Mouse (Mus musculus) CH12.LX (cell line): ENCODE data around the gene Pou3f3. TPM values are rescaled to one million over a fixed set of nuclear protein-coding genes. Genes with fewer than 3 reads are reported as not detected.

ENCODE experiments used
- DNase-seq: peaks from one replicate; pipeline ENCODE4 v3.0.0-alpha.2; 2013; ENCODE audit errors: extremely low read depth
- H3K27ac ChIP-seq: 2 replicates; pipeline ENCODE4 v1.5.1; 2012; ENCODE audit warnings: low read depth, mild to moderate bottlenecking, control low read depth, moderate library complexity; ENCODE audit not compliant: insufficient read depth
- H3K27me3 ChIP-seq: replicated peaks from 2 replicates; pipeline ENCODE3; 2012; ENCODE audit warnings: inconsistent platforms
- H3K36me3 ChIP-seq, 2 experiments: replicated peaks in 1 of 2; 2 replicates each; pipeline versions ENCODE3 to v1.6.1; 2012; ENCODE audit warnings: inconsistent platforms in 1 of 2, low read length in 1 of 2, mild to moderate bottlenecking in 1 of 2, mixed read lengths in 1 of 2, moderate library complexity in 1 of 2; ENCODE audit not compliant: control insufficient read depth in 1 of 2, insufficient read depth in 1 of 2
- H3K4me1 ChIP-seq, 2 experiments: 2 replicates each; pipeline ENCODE4 v1.6.1; 2012; ENCODE audit warnings: inconsistent platforms in 1 of 2, moderate library complexity in 1 of 2; ENCODE audit not compliant: insufficient read depth in 2 of 2, control insufficient read depth in 1 of 2
- H3K4me2 ChIP-seq: 2 replicates; pipeline ENCODE4 v1.6.1; 2012; ENCODE audit warnings: low read depth, mild to moderate bottlenecking, control low read depth; ENCODE audit not compliant: poor library complexity, insufficient read depth, severe bottlenecking
- H3K4me3 ChIP-seq, 3 experiments: fragments of 150-350 bp in 1 of 3; sonication (generic) in 1 of 3; replicated peaks in 1 of 3; 2 replicates each; pipeline versions ENCODE3 to v1.5.1; 2011 to 2012; ENCODE audit warnings: low read depth in 2 of 3, low read length in 2 of 3, mild to moderate bottlenecking in 2 of 3, moderate library complexity in 2 of 3, control low read depth in 1 of 3, improper control_type of control experiment in 1 of 3, inconsistent platforms in 1 of 3, mixed read lengths in 1 of 3; ENCODE audit not compliant: poor library complexity in 1 of 3
- H3K79me2 ChIP-seq: replicated peaks from 2 replicates; pipeline ENCODE4 v1.6.1; 2012; ENCODE audit warnings: mild to moderate bottlenecking, moderate library complexity; ENCODE audit not compliant: control insufficient read depth, poor library complexity, insufficient read depth, severe bottlenecking; ENCODE audit errors: extremely low read depth
- H3K9ac ChIP-seq: 2 replicates; pipeline ENCODE4 v1.6.1; 2012; ENCODE audit warnings: low read depth, mild to moderate bottlenecking, control low read depth, moderate library complexity; ENCODE audit not compliant: insufficient read depth
- H3K9me3 ChIP-seq: replicated peaks from 2 replicates; pipeline ENCODE3; 2012; ENCODE audit warnings: low read length, inconsistent platforms, mixed read lengths
- CHD1 ChIP-seq: IDR thresholded peaks from 2 replicates; pipeline ENCODE4 v1.6.1; 2012; ENCODE audit warnings: low read depth, low read length, improper control_type of control experiment, inconsistent platforms
- CHD2 ChIP-seq: IDR thresholded peaks from 2 replicates; pipeline ENCODE4 v1.6.1; 2011; ENCODE audit warnings: low read length, improper control_type of control experiment
- CTCF ChIP-seq, 2 experiments: IDR thresholded peaks in 1 of 2; conservative IDR thresholded peaks in 1 of 2; 2 replicates each; pipeline ENCODE4 v1.5.1; 2011 to 2012; ENCODE audit warnings: low read depth in 2 of 2, low read length in 2 of 2, improper control_type of control experiment in 1 of 2, inconsistent platforms in 1 of 2, mild to moderate bottlenecking in 1 of 2, moderate library complexity in 1 of 2
- E2F4 ChIP-seq: IDR thresholded peaks from 2 replicates; pipeline ENCODE4 v1.6.1; 2011; ENCODE audit warnings: low read depth, low read length, improper control_type of control experiment; ENCODE audit not compliant: insufficient replicate concordance
- ETS1 ChIP-seq: conservative IDR thresholded peaks from 2 replicates; pipeline ENCODE4 v1.6.1; 2012; ENCODE audit warnings: low read depth, mild to moderate bottlenecking, inconsistent platforms, low read length, improper control_type of control experiment, moderate library complexity
- HCFC1 ChIP-seq: IDR thresholded peaks from 2 replicates; pipeline ENCODE4 v1.6.1; 2012; ENCODE audit warnings: low read depth, mild to moderate bottlenecking, inconsistent platforms, low read length, improper control_type of control experiment
- IRF4 ChIP-seq: IDR thresholded peaks from 2 replicates; pipeline ENCODE4 v1.6.1; 2014; ENCODE audit warnings: low read depth, mild to moderate bottlenecking, inconsistent platforms, low read length, improper control_type of control experiment
- JUN ChIP-seq: IDR thresholded peaks from 2 replicates; pipeline ENCODE4 v1.6.1; 2011; ENCODE audit warnings: low read depth, mild to moderate bottlenecking, low read length, improper control_type of control experiment, moderate library complexity; ENCODE audit not compliant: insufficient read depth
- JUND ChIP-seq: conservative IDR thresholded peaks from 2 replicates; pipeline ENCODE4 v1.6.1; 2011; ENCODE audit warnings: low read depth, low read length, improper control_type of control experiment
- KAT2A ChIP-seq: IDR thresholded peaks from 2 replicates; pipeline ENCODE4 v1.6.1; 2012; ENCODE audit warnings: low read length, improper control_type of control experiment, inconsistent platforms; ENCODE audit not compliant: insufficient replicate concordance
- MAFK ChIP-seq: IDR thresholded peaks from 2 replicates; pipeline ENCODE4 v1.6.1; 2011; ENCODE audit warnings: low read length, improper control_type of control experiment; ENCODE audit not compliant: insufficient replicate concordance
- MAX ChIP-seq: IDR thresholded peaks from 2 replicates; pipeline ENCODE4 v1.6.1; 2011; ENCODE audit warnings: low read length, improper control_type of control experiment
- MXI1 ChIP-seq: IDR thresholded peaks from 2 replicates; pipeline ENCODE4 v1.6.1; 2011; ENCODE audit warnings: mild to moderate bottlenecking, low read depth, low read length, improper control_type of control experiment
- MYC ChIP-seq: IDR thresholded peaks from 2 replicates; pipeline ENCODE4 v1.6.1; 2011; ENCODE audit warnings: low read depth, mild to moderate bottlenecking, improper control_type of control experiment, low read length
- NELFE ChIP-seq: IDR thresholded peaks from 2 replicates; pipeline ENCODE4 v1.6.1; 2011; ENCODE audit warnings: low read depth, low read length, improper control_type of control experiment
- POLR2A ChIP-seq: IDR thresholded peaks from 2 replicates; pipeline ENCODE4 v1.6.1; 2011; ENCODE audit warnings: low read depth, mild to moderate bottlenecking, improper control_type of control experiment, low read length
- RAD21 ChIP-seq: IDR thresholded peaks from 2 replicates; pipeline ENCODE4 v1.6.1; 2011; ENCODE audit warnings: low read depth, mild to moderate bottlenecking, low read length, improper control_type of control experiment, moderate library complexity
- RCOR1 ChIP-seq: conservative IDR thresholded peaks from 2 replicates; pipeline ENCODE4 v1.6.1; 2012; ENCODE audit warnings: low read depth, mild to moderate bottlenecking, inconsistent platforms, low read length, improper control_type of control experiment
- SIN3A ChIP-seq: IDR thresholded peaks from 2 replicates; pipeline ENCODE4 v1.6.1; 2012; ENCODE audit warnings: low read length, improper control_type of control experiment, inconsistent platforms
- TCF12 ChIP-seq: IDR thresholded peaks from 2 replicates; pipeline ENCODE4 v1.6.1; 2014; ENCODE audit warnings: low read depth, mild to moderate bottlenecking, inconsistent platforms, low read length, improper control_type of control experiment
- UBTF ChIP-seq: IDR thresholded peaks from 2 replicates; pipeline ENCODE4 v1.6.1; 2012; ENCODE audit warnings: low read depth, mild to moderate bottlenecking, inconsistent platforms, low read length, improper control_type of control experiment, moderate library complexity
- USF1 ChIP-seq: IDR thresholded peaks from 2 replicates; pipeline ENCODE4 v1.6.1; 2014; ENCODE audit warnings: low read depth, mild to moderate bottlenecking, inconsistent platforms, low read length, improper control_type of control experiment
- ZC3H11A ChIP-seq: IDR thresholded peaks from 2 replicates; pipeline ENCODE4 v1.6.1; 2012; ENCODE audit warnings: low read depth, mild to moderate bottlenecking, inconsistent platforms, low read length, improper control_type of control experiment
- ZKSCAN1 ChIP-seq: IDR thresholded peaks from 2 replicates; pipeline ENCODE4 v1.6.1; 2012; ENCODE audit warnings: low read depth, inconsistent platforms, low read length, improper control_type of control experiment, borderline replicate concordance
- ZMIZ1 ChIP-seq: IDR thresholded peaks from 2 replicates; pipeline ENCODE4 v1.6.1; 2012; ENCODE audit warnings: low read depth, mild to moderate bottlenecking, inconsistent platforms, low read length, improper control_type of control experiment
- dilution Hi-C: fragments of 300-500 bp; cut with MboI; formaldehyde crosslinking; loops from 2 replicates; pipeline ENCODE4 v1.14.3; 2020; ENCODE audit warnings: low sequenced_read_pairs; ENCODE audit not compliant: extremely low pct_unique_long_range_greater_than_20kb, extremely low pct_ligation_motif_present
- in situ Hi-C: fragments of 300-500 bp; cut with MboI; formaldehyde crosslinking; loops from 3 replicates; pipeline ENCODE4 v1.14.3; 2019; ENCODE audit warnings: low sequenced_read_pairs, low pct_ligation_motif_present, low pct_unique_long_range_greater_than_20kb, mixed read lengths
- polyA plus RNA-seq: library from polyadenylated mRNA; unstranded; fragments of >175 nt; gene quantifications from 2 replicates; pipeline ENCODE4 v1.2.1, GENCODE M21; 2012; ENCODE audit warnings: low read depth; ENCODE audit not compliant: insufficient read length
- total RNA-seq, 2 experiments: library from RNA; depleted of rRNA; stranded (reverse); fragments of 300-350 nt in 1 of 2; fragments of >200 nt in 1 of 2; gene quantifications; 2 replicates each; pipeline ENCODE4 v1.2.3; 2012 to 2014

Gene Pou3f3
- total and polyA plus RNA-seq, 3 experiments, result not detected

- H3K4me2 ChIP-seq, result no peak overlapping the region
- H3K36me3 ChIP-seq, result no peaks in the 10 kb centered on the region
- in situ Hi-C loops (no loop called here), dilution Hi-C loops (no loop called here)
- H3K27ac ChIP-seq, result no peak overlapping the region
- TF ChIP-seq MAX (no peak), SIN3A (no peak), JUND (no peak), MYC (no peak), ETS1 (no peak), NELFE (no peak), E2F4 (no peak), CTCF (conservative IDR thresholded peaks at IDR 0.05 in 1 of 2, IDR thresholded peaks at IDR 0.05 in 1 of 2; ENCODE audit: low read depth in 2 of 2, low read length in 2 of 2) (no peak), TCF12 (no peak), ZMIZ1 (no peak), ZKSCAN1 (no peak), USF1 (no peak), CHD1 (no peak), IRF4 (no peak), JUN (no peak), MAFK (no peak), HCFC1 (no peak), ZC3H11A (no peak)
- H3K4me3 ChIP-seq, result no peak overlapping the region
- H3K4me1 ChIP-seq, result no peaks in the 10 kb centered on the region
- H3K9me3 ChIP-seq, result no peaks in the 10 kb centered on the region
- H3K27me3 ChIP-seq, result no peaks in the 10 kb centered on the region
- no peak overlapping the region for H3K9ac ChIP-seq
- no peaks in the 10 kb centered on the region for H3K79me2 ChIP-seq
- no peak for DNase-seq
Measured at GRCm38 (mm10) chr1:42741383-42742241, 46.0 kb downstream of the Pou3f3 start.

GRCm38 (mm10) chr1:42742242-42742560 lies 46.6 kb downstream of the Pou3f3 start:
- DNase-seq, result no peak
- H3K9ac ChIP-seq, result no peak overlapping the region
- H3K4me3 ChIP-seq, result no peak overlapping the region
- H3K36me3 ChIP-seq, result no peaks in the 10 kb centered on the region
- TF ChIP-seq MXI1, result no peak
- no peak for TF ChIP-seq IRF4
- no peak for TF ChIP-seq USF1
- TF ChIP-seq RAD21, result no peak
- no peak for TF ChIP-seq ZMIZ1
- TF ChIP-seq UBTF, result no peak
- no peak for TF ChIP-seq CHD2
- no peak for TF ChIP-seq KAT2A
- TF ChIP-seq MYC, result no peak
- no peak for TF ChIP-seq ETS1
- no peak for TF ChIP-seq POLR2A
- TF ChIP-seq MAX, result no peak
- no peak for TF ChIP-seq JUN
- TF ChIP-seq RCOR1, result no peak
- TF ChIP-seq JUND, result no peak
- H3K4me1 ChIP-seq, result no peaks in the 10 kb centered on the region
- in situ Hi-C loops (no loop called here), dilution Hi-C loops (no loop called here)
- no peaks in the 10 kb centered on the region for H3K9me3 ChIP-seq
- H3K4me2 ChIP-seq, result no peak overlapping the region
- H3K27ac ChIP-seq, result no peak overlapping the region
- H3K79me2 ChIP-seq, result no peaks in the 10 kb centered on the region
- H3K27me3 ChIP-seq, result no peaks in the 10 kb centered on the region
